Mouse (Mus musculus) common myeloid progenitor, adult 5-6 weeks (primary cell): ENCODE results near the gene Edil3. TPM values are rescaled to one million over a fixed set of nuclear protein-coding genes. Genes with fewer than 3 reads are reported as not detected.
"Not testable (repeated sequence)": the region's sequence is repeated elsewhere in the genome, so short reads cannot be mapped to it uniquely, and the experiment has no call there.

Source experiments
- ATAC-seq: replicated peaks from 2 replicates; pipeline ENCODE4 v1.8.0; 2016; ENCODE audit warnings: low read depth, mild to moderate bottlenecking, moderate TSS enrichment, inconsistent platforms; ENCODE audit not compliant: poor library complexity, severe bottlenecking
- total RNA-seq: library from RNA; stranded (forward); fragments of 200-1000, 187-1606 nt; gene quantifications from 2 replicates; pipeline ENCODE4 v1.2.3, GENCODE M21; 2017

Edil3 gene
- total RNA-seq, 1 experiment from 2014 or later, result not detected

GRCm38 (mm10) chr13:88929626-88930025 lies 108.4 kb downstream of the Edil3 start:
- no peak for ATAC-seq

- no peak for ATAC-seq
These were observed 117.3 kb downstream of the Edil3 start for GRCm38 (mm10) chr13:88938564-88938963.

- ATAC-seq, result no peak
These were observed 151.1 kb downstream of the Edil3 start for GRCm38 (mm10) chr13:88972355-88972754.

- no peak for ATAC-seq
These were observed 186.6 kb downstream of the Edil3 start for GRCm38 (mm10) chr13:89007696-89008427.

GRCm38 (mm10) chr13:89012500-89012899 lies 191.2 kb downstream of the Edil3 start:
- no peak for ATAC-seq

GRCm38 (mm10) chr13:89029817-89030539 lies 208.7 kb downstream of the Edil3 start:
- ATAC-seq, result no peak

GRCm38 (mm10) chr13:89035711-89036110 lies 214.4 kb downstream of the Edil3 start:
- ATAC-seq, result no peak

GRCm38 (mm10) chr13:89041495-89041894 lies 220.2 kb downstream of the Edil3 start:
- no peak for ATAC-seq

GRCm38 (mm10) chr13:89070132-89070531 lies 248.9 kb downstream of the Edil3 start:
- ATAC-seq, result not testable (repeated sequence)

GRCm38 (mm10) chr13:89076212-89076611 lies 254.9 kb downstream of the Edil3 start:
- ATAC-seq, result no peak

- no peak for ATAC-seq
These were observed 284.6 kb downstream of the Edil3 start for GRCm38 (mm10) chr13:89105889-89106288.

- ATAC-seq, result no peak
These were observed 296.3 kb downstream of the Edil3 start for GRCm38 (mm10) chr13:89117551-89117950.

GRCm38 (mm10) chr13:89119809-89120208 lies 298.5 kb downstream of the Edil3 start:
- no peak for ATAC-seq

GRCm38 (mm10) chr13:89122511-89123253 lies 301.4 kb downstream of the Edil3 start:
- no peak for ATAC-seq

- ATAC-seq, result no peak
These were observed 302.1 kb downstream of the Edil3 start for GRCm38 (mm10) chr13:89123396-89123795.

GRCm38 (mm10) chr13:89146056-89146547 lies 324.8 kb downstream of the Edil3 start:
- no peak for ATAC-seq

- no peak for ATAC-seq
These were observed 330.6 kb downstream of the Edil3 start for GRCm38 (mm10) chr13:89151878-89152277.

GRCm38 (mm10) chr13:89167960-89168359 lies 346.7 kb downstream of the Edil3 start:
- peak; percentile 69; the same call in 1 of the 2 replicates for ATAC-seq

- ATAC-seq, result no peak
These were observed 348.8 kb downstream of the Edil3 start for GRCm38 (mm10) chr13:89170040-89170439.

GRCm38 (mm10) chr13:89175154-89175553 lies 353.9 kb downstream of the Edil3 start:
- ATAC-seq, result no peak

GRCm38 (mm10) chr13:89189051-89189450 lies 367.8 kb downstream of the Edil3 start:
- ATAC-seq, result no peak
